Mouse (Mus musculus) bone marrow macrophage, adult 2 months (primary cell): ENCODE measurements around the gene Vangl1. TPM values are rescaled to one million over a fixed set of nuclear protein-coding genes. Genes with fewer than 3 reads are reported as not detected.
"Not testable (repeated sequence)": the region's sequence is repeated elsewhere in the genome, so short reads cannot be mapped to it uniquely, and the experiment has no call there.

ENCODE experiments used
- H3K27ac ChIP-seq: 2 replicates; pipeline ENCODE4 v1.5.1; 2012; ENCODE audit warnings: low read depth, low read length; ENCODE audit not compliant: insufficient read depth
- H3K4me1 ChIP-seq: 2 replicates; pipeline ENCODE4 v1.6.1; 2012; ENCODE audit warnings: low read length; ENCODE audit not compliant: control insufficient read depth, insufficient read depth
- H3K4me3 ChIP-seq: 2 replicates; pipeline ENCODE4 v1.5.1; 2012; ENCODE audit warnings: mild to moderate bottlenecking, low read length, moderate library complexity; ENCODE audit not compliant: insufficient read depth
- CTCF ChIP-seq: IDR thresholded peaks from 2 replicates; pipeline ENCODE4 v1.5.1; 2012; ENCODE audit warnings: low read depth, mild to moderate bottlenecking, low read length, moderate library complexity
- POLR2A ChIP-seq: IDR thresholded peaks from 2 replicates; pipeline ENCODE4 v1.6.1; 2012; ENCODE audit warnings: mild to moderate bottlenecking, low read depth, low read length, borderline replicate concordance
- polyA plus RNA-seq: library from polyadenylated mRNA; stranded (reverse); fragments of >200 nt; gene quantifications from 2 replicates; pipeline ENCODE4 v1.2.4, GENCODE M21; 2012; ENCODE audit not compliant: missing spikeins, insufficient read depth, insufficient read length

Vangl1 gene
- polyA plus RNA-seq, 1 experiment = 0.42 TPM

DNA sequence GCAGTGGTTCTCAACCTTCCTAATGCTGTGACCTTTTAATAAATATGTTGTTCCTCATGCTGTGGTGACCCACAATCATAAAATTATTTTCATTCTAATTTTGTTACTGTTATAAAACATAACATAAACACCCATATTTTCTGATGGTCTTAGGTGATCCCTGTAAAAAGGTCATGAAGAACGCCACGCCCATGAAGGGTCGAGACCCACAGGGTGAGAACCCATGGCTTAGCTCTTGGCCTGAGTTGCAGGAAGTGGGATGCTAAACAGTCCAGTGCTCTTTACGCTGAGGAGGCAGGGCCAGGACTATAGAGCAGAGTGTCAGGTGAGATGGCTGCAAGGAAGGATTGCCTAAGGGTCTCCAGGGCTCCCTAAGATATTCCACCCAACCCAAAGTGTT lies 10.2 kb upstream of the Vangl1 start:
- no peak overlapping the region for H3K4me3 ChIP-seq
- H3K27ac ChIP-seq = no peak overlapping the region
- no peaks in the 10 kb centered on the region for H3K4me1 ChIP-seq
- no peak for TF ChIP-seq POLR2A
- TF ChIP-seq CTCF = no peak

DNA sequence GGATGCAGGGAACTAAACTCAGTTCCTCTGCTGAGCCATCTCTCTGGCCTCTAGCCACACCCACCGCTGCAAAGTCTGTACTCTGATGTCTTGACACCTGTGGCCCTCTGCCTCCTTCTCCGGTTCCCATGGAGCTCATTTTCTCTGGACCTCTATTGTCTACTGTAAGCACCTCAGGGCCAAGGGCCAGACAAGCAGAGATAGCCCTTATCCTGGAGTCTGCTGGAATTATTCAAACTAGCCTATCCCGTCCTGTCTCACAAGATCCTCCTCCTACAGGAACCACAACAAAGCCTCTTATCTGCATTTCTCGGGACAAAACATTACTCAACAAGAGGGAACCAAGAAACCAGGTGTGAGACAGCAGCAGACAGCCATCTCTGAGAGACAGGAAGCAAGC lies 9.8 kb upstream of the Vangl1 start:
- no peak overlapping the region for H3K4me3 ChIP-seq
- H3K27ac ChIP-seq = no peak overlapping the region
- no peaks in the 10 kb centered on the region for H3K4me1 ChIP-seq
- TF ChIP-seq POLR2A = no peak
- no peak for TF ChIP-seq CTCF

DNA sequence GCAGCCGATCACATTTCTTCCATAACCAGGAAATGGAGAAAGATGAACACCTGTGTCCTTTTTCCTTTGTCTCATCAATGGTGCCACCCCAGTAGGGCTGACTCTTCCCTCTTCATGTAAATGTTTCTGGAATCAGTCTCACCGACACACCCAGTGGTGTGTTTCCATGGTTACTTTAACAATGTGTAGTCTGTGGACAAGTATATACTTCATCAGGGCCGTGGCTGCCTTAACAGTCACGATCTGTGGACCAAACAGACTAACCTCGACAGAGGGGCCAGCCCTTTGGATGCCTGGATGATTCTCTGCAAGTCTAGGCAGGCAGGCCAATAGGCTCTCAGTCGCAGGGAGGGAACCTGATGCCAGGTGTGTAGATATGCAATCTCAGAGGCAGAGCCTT lies 8.4 kb upstream of the Vangl1 start:
- no peak for TF ChIP-seq POLR2A
- TF ChIP-seq CTCF = no peak
- H3K4me3 ChIP-seq = no peak overlapping the region
- H3K27ac ChIP-seq = no peak overlapping the region
- no peaks in the 10 kb centered on the region for H3K4me1 ChIP-seq

DNA sequence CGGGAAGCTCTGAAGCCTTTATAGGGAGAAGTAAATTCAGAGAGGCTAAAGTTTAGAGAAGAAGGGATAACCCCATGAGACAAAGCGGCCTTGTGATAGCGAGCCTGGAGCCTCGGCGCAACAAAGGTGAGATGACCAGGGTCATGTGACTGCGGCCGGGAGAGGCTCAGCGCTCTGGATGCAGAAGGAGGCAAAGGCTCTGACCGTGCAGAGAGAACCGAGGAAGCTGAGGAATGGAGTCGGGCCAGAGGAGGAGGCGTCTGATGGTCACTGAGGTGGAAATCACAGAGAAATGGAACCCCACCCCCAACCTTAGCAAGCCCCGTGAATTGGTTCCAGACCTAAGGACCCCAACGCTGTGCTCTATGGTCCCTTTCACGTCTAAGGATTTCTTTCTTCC lies 7.8 kb upstream of the Vangl1 start:
- TF ChIP-seq CTCF = no peak
- no peak for TF ChIP-seq POLR2A
- H3K4me1 ChIP-seq = no peaks in the 10 kb centered on the region
- no peak overlapping the region for H3K4me3 ChIP-seq
- no peak overlapping the region for H3K27ac ChIP-seq

DNA sequence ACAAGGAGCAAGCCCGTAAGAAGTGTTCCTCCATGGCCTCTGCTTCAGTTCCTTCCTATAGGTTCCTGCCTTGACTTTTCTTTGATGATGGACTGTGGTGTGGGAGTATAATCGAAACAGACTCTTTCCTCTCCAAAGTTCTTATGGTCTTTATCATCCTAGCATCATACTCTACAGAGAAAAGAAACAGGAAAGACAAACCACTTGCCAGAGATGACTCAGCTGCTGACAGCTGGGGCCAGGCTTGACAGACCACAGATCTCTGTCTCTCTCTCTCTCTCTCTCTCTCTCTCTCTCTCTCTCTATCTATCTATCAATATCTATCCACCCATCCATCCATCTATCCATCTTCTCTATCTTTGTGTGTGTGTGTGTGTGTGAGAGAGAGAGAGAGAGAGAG lies 6.8 kb upstream of the Vangl1 start:
- TF ChIP-seq CTCF = no peak
- TF ChIP-seq POLR2A = no peak
- Histone ChIP-seq H3K4me3 (no peak overlapping the region), H3K27ac (no peak overlapping the region), H3K4me1 (no peaks in the 10 kb centered on the region)

DNA sequence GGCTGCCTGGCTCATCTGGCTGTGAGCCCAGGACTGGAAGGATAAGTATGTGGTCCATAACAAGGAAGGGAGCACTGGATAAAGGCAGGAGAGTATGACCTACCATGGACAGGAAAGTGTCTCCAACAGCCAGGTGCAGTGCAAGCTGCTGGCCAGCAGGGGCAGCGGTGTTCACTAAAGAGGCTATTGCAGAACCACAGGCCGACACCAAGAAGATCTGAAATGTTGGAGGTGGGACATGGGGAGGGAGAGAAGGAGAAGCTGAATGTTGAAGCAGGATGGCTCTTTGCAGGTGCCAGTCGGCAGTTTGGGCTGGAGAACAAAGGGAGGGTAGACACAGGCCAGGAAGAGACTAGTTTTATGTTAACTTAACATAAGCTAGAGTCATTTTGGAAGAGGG lies 6.3 kb upstream of the Vangl1 start:
- Histone ChIP-seq H3K4me3 (no peak overlapping the region), H3K4me1 (no peaks in the 10 kb centered on the region), H3K27ac (no peak overlapping the region)
- TF ChIP-seq CTCF (no peak), POLR2A (no peak)

DNA sequence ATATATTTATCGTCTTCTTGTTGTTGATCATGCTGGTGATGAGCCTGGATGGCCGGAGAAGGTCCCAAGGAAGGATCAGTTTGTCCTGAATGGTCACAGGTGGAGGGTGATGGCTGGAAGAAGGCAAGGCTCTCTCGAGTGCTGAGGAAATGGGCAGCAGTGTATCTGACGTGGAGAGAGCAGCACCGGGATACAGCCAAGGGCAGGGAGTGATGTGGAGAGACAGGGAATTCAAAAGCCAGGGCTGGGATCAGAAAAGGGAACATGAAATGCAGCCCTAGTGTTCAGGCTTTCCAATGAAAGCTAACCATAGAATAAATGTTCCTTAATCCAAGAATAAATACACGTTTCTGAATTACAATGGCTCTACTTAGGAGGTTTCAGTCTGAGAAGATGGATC lies 4.4 kb upstream of the Vangl1 start:
- no peak overlapping the region for H3K4me3 ChIP-seq

DNA sequence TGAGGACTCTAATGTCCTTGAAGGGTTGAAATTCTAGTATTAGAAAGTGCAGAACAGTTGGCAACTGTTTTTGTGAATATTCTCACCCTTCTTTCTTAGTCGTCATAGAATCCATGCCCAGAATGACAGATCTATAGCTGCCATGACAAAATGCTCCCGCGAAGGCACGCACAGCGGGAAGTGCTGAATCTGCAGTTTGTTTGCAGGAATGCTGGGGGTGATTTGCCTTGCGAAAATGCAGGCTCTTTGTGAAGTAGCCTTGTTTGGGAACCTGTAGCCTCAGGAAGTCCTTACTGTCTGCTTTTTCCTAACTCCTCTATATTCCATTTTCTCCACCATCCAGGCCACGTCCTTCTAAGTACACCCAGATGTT lies 951 bp upstream of the Vangl1 start:
- TF ChIP-seq CTCF (no peak), POLR2A (no peak)
- Histone ChIP-seq H3K27ac (no peak overlapping the region), H3K4me3 (no peak overlapping the region), H3K4me1 (no peaks in the 10 kb centered on the region)

More for the DNA sequence above, 4.4 kb upstream of the Vangl1 start:
- no peaks in the 10 kb centered on the region for H3K4me1 ChIP-seq
- TF ChIP-seq POLR2A (no peak), CTCF (no peak)
- no peak overlapping the region for H3K27ac ChIP-seq

DNA sequence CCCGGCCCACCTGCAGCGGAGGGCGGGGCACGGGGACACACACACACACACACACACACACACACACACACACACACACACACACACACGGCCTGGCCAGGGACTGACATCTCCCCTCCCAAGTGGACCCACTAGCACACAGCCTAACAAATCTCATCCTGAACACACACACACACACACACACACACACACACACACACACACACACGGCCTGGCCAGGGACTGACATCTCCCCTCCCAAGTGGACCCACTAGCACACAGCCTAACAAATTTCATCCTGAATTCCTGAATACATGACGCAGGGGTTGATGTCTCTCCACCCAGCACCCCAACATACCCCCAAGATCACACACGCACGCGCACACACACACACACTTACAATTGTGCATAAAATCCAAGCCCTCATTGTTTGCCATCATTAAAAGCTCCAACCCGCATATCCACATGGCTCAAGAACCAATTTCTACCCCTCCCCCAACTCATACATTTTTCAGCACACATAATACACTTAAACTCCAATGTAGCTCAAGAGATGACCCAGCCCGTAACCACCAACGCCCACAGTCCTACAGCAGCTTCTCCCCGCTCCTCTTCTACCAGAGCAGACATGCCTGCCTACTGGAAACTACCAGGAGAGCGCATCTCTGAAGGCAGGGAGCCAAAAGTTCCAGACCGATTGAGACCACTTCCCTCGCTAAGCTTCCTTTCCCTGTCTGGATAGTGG lies 403 bp upstream of the Vangl1 start:
- not testable (repeated sequence) for H3K4me1 ChIP-seq, H3K27ac ChIP-seq, H3K4me3 ChIP-seq

DNA sequence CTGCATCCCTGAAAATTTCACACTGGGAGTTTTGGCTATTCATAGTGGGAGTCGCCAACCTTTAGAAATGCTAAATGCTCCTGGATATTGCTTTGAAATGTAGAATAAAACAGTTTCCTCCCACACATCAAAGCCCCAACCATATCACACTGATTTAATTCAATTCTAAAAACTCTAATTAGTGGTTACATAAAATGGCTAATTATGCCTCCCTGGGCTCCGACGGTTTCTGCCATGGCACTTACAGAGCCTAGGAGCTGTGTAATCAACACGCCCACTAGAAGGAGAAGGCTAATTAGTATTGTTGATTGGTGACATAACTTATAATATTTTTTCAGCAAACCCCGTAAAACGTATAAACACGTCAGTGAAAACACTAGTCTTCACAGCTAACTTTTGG lies 1.4 kb downstream of the Vangl1 start:
- H3K4me3 ChIP-seq = no peak overlapping the region
- H3K4me1 ChIP-seq = no peaks in the 10 kb centered on the region
- H3K27ac ChIP-seq = no peak overlapping the region
- TF ChIP-seq POLR2A = no peak
- TF ChIP-seq CTCF = no peak

DNA sequence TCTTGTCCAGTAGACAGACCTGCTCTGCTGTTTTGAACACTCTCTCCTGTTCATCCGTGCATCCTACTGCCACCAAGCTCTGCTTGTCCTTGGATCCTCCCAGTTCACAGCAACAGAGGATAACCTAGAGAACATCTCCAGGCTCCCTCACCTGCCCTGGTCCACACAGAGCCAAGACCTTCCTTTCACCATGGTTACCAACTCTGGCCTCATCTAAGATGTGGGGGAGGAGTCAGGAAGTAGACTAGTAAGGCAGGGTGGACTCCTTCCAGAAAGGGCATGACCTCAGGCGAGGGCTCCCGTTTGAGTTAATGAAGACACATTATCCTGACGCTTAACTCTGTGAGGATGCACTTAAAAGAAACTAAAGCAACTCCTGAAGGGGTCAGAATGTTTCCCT lies 4.5 kb downstream of the Vangl1 start:
- TF ChIP-seq CTCF (no peak), POLR2A (no peak)
- Histone ChIP-seq H3K27ac (no peak overlapping the region), H3K4me1 (no peaks in the 10 kb centered on the region), H3K4me3 (no peak overlapping the region)
